Mouse (Mus musculus) midbrain, postnatal 0 days (tissue): ENCODE results near the gene Spock1. TPM values are rescaled to one million over a fixed set of nuclear protein-coding genes. Genes with fewer than 3 reads are reported as not detected.

Source experiments
- ATAC-seq: fragments of 200-750 bp; cut with Nextera tagmentation; 2 replicates; pipeline ENCODE4 v1.8.0; 2017; ENCODE audit warnings: moderate number of reproducible peaks, mild to moderate bottlenecking, moderate TSS enrichment, moderate library complexity; ENCODE audit not compliant: low FRiP score
- DNase-seq: peaks from one replicate; pipeline ENCODE4 v3.0.0-alpha.2; 2015; ENCODE audit warnings: low spot score
- H3K27ac ChIP-seq: fragments of 300-500 bp; sonication (generic); 2 replicates; pipeline ENCODE4 v1.5.1; 2014; ENCODE audit warnings: low read depth, mild to moderate bottlenecking, low read length, mixed read lengths
- H3K27me3 ChIP-seq: fragments of 300-500 bp; sonication (generic); 2 replicates; pipeline ENCODE4 v1.6.1; 2014; ENCODE audit warnings: low read length, control low read depth, mixed read lengths; ENCODE audit not compliant: insufficient read depth
- H3K36me3 ChIP-seq: fragments of 300-500 bp; sonication (generic); 2 replicates; pipeline ENCODE4 v1.6.1; 2014; ENCODE audit warnings: low read length, control low read depth, mixed read lengths; ENCODE audit not compliant: insufficient read depth
- H3K4me1 ChIP-seq: fragments of 300-500 bp; sonication (generic); 2 replicates; pipeline ENCODE4 v1.6.1; 2014; ENCODE audit warnings: mild to moderate bottlenecking, control low read depth, antibody characterized with exemption, low read length, mixed read lengths; ENCODE audit not compliant: insufficient read depth
- H3K4me2 ChIP-seq: fragments of 300-500 bp; sonication (generic); 2 replicates; pipeline ENCODE4 v1.6.1; 2014; ENCODE audit warnings: low read depth, mild to moderate bottlenecking, low read length, mixed read lengths; ENCODE audit not compliant: poor library complexity, severe bottlenecking
- H3K4me3 ChIP-seq: fragments of 300-500 bp; sonication (generic); 2 replicates; pipeline ENCODE4 v1.5.1; 2014; ENCODE audit warnings: low read depth, mild to moderate bottlenecking, low read length, moderate library complexity
- H3K9ac ChIP-seq: fragments of 300-500 bp; sonication (generic); replicated peaks from 2 replicates; pipeline ENCODE4 v1.6.1; 2014; ENCODE audit warnings: mild to moderate bottlenecking, low read length, moderate library complexity, mixed read lengths; ENCODE audit not compliant: poor library complexity, severe bottlenecking
- H3K9me3 ChIP-seq: fragments of 300-500 bp; sonication (generic); 2 replicates; pipeline ENCODE4 v1.6.1; 2016; ENCODE audit warnings: low read length, control low read depth
- CTCF ChIP-seq: IDR thresholded peaks from 2 replicates; pipeline ENCODE4 v1.5.1; 2016; ENCODE audit warnings: antibody characterized with exemption, mild to moderate bottlenecking
- WGBS: fragments of 180-500 bp; shearing (Covaris S2); extraction: QIAGEN DNeasy Blood & Tissue Kit; methylation state at CpG from one replicate; pipeline ENCODE4 v1.1.7; 2014; 5-methylcytosine and 5-hydroxymethylcytosine counted together
- polyA plus RNA-seq: library from polyadenylated mRNA; unstranded; fragments of >200 nt; fragmentation: Nextera tagmentation; extraction: Ambion mirVana; gene quantifications from 2 replicates; pipeline ENCODE4 v1.2.1, GENCODE M21; 2015
- total RNA-seq: library from RNA; depleted of rRNA; stranded (reverse); fragments of >200 nt; gene quantifications from 2 replicates; pipeline ENCODE4 v1.2.3, GENCODE M21; 2014

Gene Spock1
- total and polyA plus RNA-seq, 2 experiments from 2014 or later = 91.5 to 94.8 TPM

- peaks cover 3% of the 10 kb centered on the region; the same call in 1 of the 2 replicates for H3K4me1 ChIP-seq
- no peaks in the 10 kb centered on the region for H3K27me3 ChIP-seq
- WGBS = 86% methylated on average over 4 of the region's 4 CpGs
- H3K9ac ChIP-seq = no peak overlapping the region
- ATAC-seq = no peak
- no peaks in the 10 kb centered on the region for H3K36me3 ChIP-seq
- no peak overlapping the region for H3K27ac ChIP-seq
- no peak for DNase-seq
- H3K4me3 ChIP-seq = no peak overlapping the region
- no peak overlapping the region for H3K4me2 ChIP-seq
- no peaks in the 10 kb centered on the region for H3K9me3 ChIP-seq
- no peak for TF ChIP-seq CTCF
Observed at GRCm38 (mm10) chr13:57662554-57662953, 245.6 kb downstream of the Spock1 start.

- DNase-seq (no peak), ATAC-seq (no peak)
- no peaks in the 10 kb centered on the region for H3K36me3 ChIP-seq
- H3K4me3 ChIP-seq = no peak overlapping the region
- H3K4me2 ChIP-seq = no peak overlapping the region
- H3K9ac ChIP-seq = no peak overlapping the region
- H3K27me3 ChIP-seq = no peaks in the 10 kb centered on the region
- 84% methylated on average over 2 of the region's 2 CpGs for WGBS
- H3K9me3 ChIP-seq = no peaks in the 10 kb centered on the region
- no peaks in the 10 kb centered on the region for H3K4me1 ChIP-seq
- TF ChIP-seq CTCF = no peak
- H3K27ac ChIP-seq = no peak overlapping the region
Observed at GRCm38 (mm10) chr13:57660523-57660922, 247.6 kb downstream of the Spock1 start.

GRCm38 (mm10) chr13:57659872-57660271 lies 248.3 kb downstream of the Spock1 start:
- no peaks in the 10 kb centered on the region for H3K9me3 ChIP-seq
- no peak overlapping the region for H3K4me2 ChIP-seq
- H3K27me3 ChIP-seq = no peaks in the 10 kb centered on the region
- H3K36me3 ChIP-seq = no peaks in the 10 kb centered on the region
- no peak overlapping the region for H3K27ac ChIP-seq
- DNase-seq (no peak), ATAC-seq (no peak)
- 86% methylated on average over 3 of the region's 3 CpGs for WGBS
- H3K4me1 ChIP-seq = no peaks in the 10 kb centered on the region
- H3K9ac ChIP-seq = no peak overlapping the region
- no peak for TF ChIP-seq CTCF
- no peak overlapping the region for H3K4me3 ChIP-seq

GRCm38 (mm10) chr13:57656606-57657005 lies 251.5 kb downstream of the Spock1 start:
- Histone ChIP-seq H3K27me3 (no peaks in the 10 kb centered on the region), H3K4me2 (no peak overlapping the region), H3K9ac (no peak overlapping the region), H3K36me3 (no peaks in the 10 kb centered on the region), H3K9me3 (no peaks in the 10 kb centered on the region), H3K27ac (no peak overlapping the region), H3K4me3 (no peak overlapping the region), H3K4me1 (no peaks in the 10 kb centered on the region)
- WGBS = 69% methylated on average over 8 of the region's 8 CpGs
- no peak for TF ChIP-seq CTCF
- no peak for DNase-seq
- ATAC-seq = no peak

- no peak overlapping the region for H3K27ac ChIP-seq
Observed at GRCm38 (mm10) chr13:57654362-57654761, 253.8 kb downstream of the Spock1 start.

GRCm38 (mm10) chr13:57651236-57651635 lies 256.9 kb downstream of the Spock1 start:
- H3K27me3 ChIP-seq = no peaks in the 10 kb centered on the region
- no peaks in the 10 kb centered on the region for H3K9me3 ChIP-seq
- no peaks in the 10 kb centered on the region for H3K4me1 ChIP-seq
- H3K4me2 ChIP-seq = no peak overlapping the region
- WGBS = 75% methylated on average over 4 of the region's 4 CpGs
- no peak for TF ChIP-seq CTCF
- H3K9ac ChIP-seq = no peak overlapping the region
- H3K27ac ChIP-seq = no peak overlapping the region
- H3K36me3 ChIP-seq = no peaks in the 10 kb centered on the region
- no peak overlapping the region for H3K4me3 ChIP-seq
- no peak for ATAC-seq
- no peak for DNase-seq

More at GRCm38 (mm10) chr13:57654362-57654761, 253.8 kb downstream of the Spock1 start:
- Histone ChIP-seq H3K36me3 (no peaks in the 10 kb centered on the region), H3K4me1 (no peaks in the 10 kb centered on the region), H3K9me3 (no peaks in the 10 kb centered on the region), H3K9ac (no peak overlapping the region), H3K27me3 (no peaks in the 10 kb centered on the region), H3K4me3 (no peak overlapping the region), H3K4me2 (no peak overlapping the region)
- 74% methylated on average over 7 of the region's 7 CpGs for whole genome bisulfite sequencing
- DNase-seq (no peak), ATAC-seq (no peak)
- no peak for TF ChIP-seq CTCF
